Mouse (Mus musculus): ENCODE results near the gene Anks1b. TPM values are rescaled to one million over a fixed set of nuclear protein-coding genes. Genes with fewer than 3 reads are reported as not detected.

Anks1b gene
- total and polyA plus RNA-seq, 3 experiments = 0.11 TPM; not detected in 2

GRCm38 (mm10) chr10:90345394-90345793, 472.1 kb downstream of the Anks1b start:
- H3K27me3 ChIP-seq (ENCODE audit: insufficient read depth, low read length) = no peaks in the 10 kb centered on the region
- ATAC-seq (ENCODE audit: extremely low read depth, insufficient number of reproducible peaks, low FRiP score, poor library complexity, severe bottlenecking) = no peak
- no peaks in the 10 kb centered on the region for H3K4me1 ChIP-seq (ENCODE audit: insufficient read depth, low read depth, low read length)
- no peak for DNase-seq (ENCODE audit: low spot score)
- peaks cover 9% of the 10 kb centered on the region for H3K9me3 ChIP-seq (replicated peaks)
- TF ChIP-seq TAL1 (conservative IDR thresholded peaks at IDR 0.05; ENCODE audit: low read depth, low read length) (no peak), GATA1 (IDR thresholded peaks at IDR 0.05; ENCODE audit: borderline replicate concordance, low read length) (no peak), GATA2 (IDR thresholded peaks at IDR 0.05; ENCODE audit: borderline replicate concordance, low read depth, low read length) (no peak), CTCF (IDR thresholded peaks at IDR 0.05; ENCODE audit: low read depth, low read length) (no peak), POLR2AphosphoS5 (IDR thresholded peaks at IDR 0.05; ENCODE audit: insufficient replicate concordance, low read depth, low read length) (no peak)
- H3K4me3 ChIP-seq (ENCODE audit: low read depth, low read length) = no peak overlapping the region
- H3K36me3 ChIP-seq (replicated peaks) = no peaks in the 10 kb centered on the region

- Histone ChIP-seq H3K4me3 (ENCODE audit: low read depth, low read length) (no peak overlapping the region), H3K27me3 (ENCODE audit: insufficient read depth, low read length) (no peaks in the 10 kb centered on the region), H3K9me3 (replicated peaks) (peaks cover 9% of the 10 kb centered on the region), H3K4me1 (ENCODE audit: insufficient read depth, low read depth, low read length) (no peaks in the 10 kb centered on the region), H3K36me3 (replicated peaks) (no peaks in the 10 kb centered on the region)
- no peak for ATAC-seq (ENCODE audit: extremely low read depth, insufficient number of reproducible peaks, low FRiP score, poor library complexity, severe bottlenecking)
- no peak for DNase-seq (ENCODE audit: low spot score)
- TF ChIP-seq TAL1 (conservative IDR thresholded peaks at IDR 0.05; ENCODE audit: low read depth, low read length) = no peak
- TF ChIP-seq GATA1 (IDR thresholded peaks at IDR 0.05; ENCODE audit: borderline replicate concordance, low read length) = no peak
- no peak for TF ChIP-seq CTCF (IDR thresholded peaks at IDR 0.05; ENCODE audit: low read depth, low read length)
- no peak for TF ChIP-seq GATA2 (IDR thresholded peaks at IDR 0.05; ENCODE audit: borderline replicate concordance, low read depth, low read length)
- TF ChIP-seq POLR2AphosphoS5 (IDR thresholded peaks at IDR 0.05; ENCODE audit: insufficient replicate concordance, low read depth, low read length) = no peak
Observed at GRCm38 (mm10) chr10:90356258-90356657, 482.9 kb downstream of the Anks1b start.

DNA sequence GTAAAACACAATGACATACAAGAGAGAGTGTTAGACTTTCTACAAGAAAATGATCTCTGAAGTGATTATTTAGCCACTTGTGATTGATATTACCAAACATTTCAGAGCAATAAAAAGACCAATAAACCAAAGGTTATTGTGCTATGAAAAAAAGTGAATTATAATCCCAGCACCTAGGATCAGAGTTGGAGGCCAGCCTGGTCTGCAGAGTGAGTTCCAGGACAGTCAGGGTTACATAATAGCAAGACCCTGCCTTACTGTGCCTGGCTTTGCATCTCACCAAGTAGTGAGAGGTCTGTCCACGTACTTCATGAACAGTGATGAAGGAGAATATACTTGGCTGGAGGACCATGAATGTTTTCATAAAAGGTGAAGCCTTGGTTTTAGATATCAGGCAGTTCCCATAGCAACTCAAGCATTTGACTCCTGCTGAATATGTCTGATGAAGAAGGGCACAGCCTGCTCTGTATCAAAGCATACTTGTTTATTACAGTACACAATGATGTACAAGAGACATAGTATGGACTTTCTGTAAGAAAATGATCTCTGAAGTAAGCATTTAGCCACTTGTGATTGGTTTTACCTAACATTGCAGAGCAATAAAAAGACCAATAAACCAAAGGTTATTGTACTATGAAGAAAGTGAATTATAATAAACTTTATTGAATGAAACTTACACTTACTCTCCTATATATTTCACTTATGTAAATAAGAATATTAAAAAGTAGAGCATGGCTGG, 484.0 kb downstream of the Anks1b start:
- peaks cover 9% of the 10 kb centered on the region for H3K9me3 ChIP-seq (replicated peaks)
- no peak overlapping the region for H3K4me3 ChIP-seq (ENCODE audit: low read depth, low read length)
- H3K4me1 ChIP-seq (ENCODE audit: insufficient read depth, low read depth, low read length) = no peaks in the 10 kb centered on the region
- H3K27me3 ChIP-seq (ENCODE audit: insufficient read depth, low read length) = no peaks in the 10 kb centered on the region
- H3K36me3 ChIP-seq (replicated peaks) = no peaks in the 10 kb centered on the region
- ATAC-seq (ENCODE audit: extremely low read depth, insufficient number of reproducible peaks, low FRiP score, poor library complexity, severe bottlenecking) (no peak), DNase-seq (ENCODE audit: low spot score) (no peak)
- TF ChIP-seq GATA1 (IDR thresholded peaks at IDR 0.05; ENCODE audit: borderline replicate concordance, low read length) = no peak
- no peak for TF ChIP-seq TAL1 (conservative IDR thresholded peaks at IDR 0.05; ENCODE audit: low read depth, low read length)
- no peak for TF ChIP-seq CTCF (IDR thresholded peaks at IDR 0.05; ENCODE audit: low read depth, low read length)
- no peak for TF ChIP-seq POLR2AphosphoS5 (IDR thresholded peaks at IDR 0.05; ENCODE audit: insufficient replicate concordance, low read depth, low read length)
- no peak for TF ChIP-seq GATA2 (IDR thresholded peaks at IDR 0.05; ENCODE audit: borderline replicate concordance, low read depth, low read length)

- no peaks in the 10 kb centered on the region for H3K36me3 ChIP-seq (replicated peaks)
- ATAC-seq (ENCODE audit: extremely low read depth, insufficient number of reproducible peaks, low FRiP score, poor library complexity, severe bottlenecking) (no peak), DNase-seq (ENCODE audit: low spot score) (no peak)
- peaks cover 24% of the 10 kb centered on the region for H3K9me3 ChIP-seq (replicated peaks)
- H3K27me3 ChIP-seq (ENCODE audit: insufficient read depth, low read length) = no peaks in the 10 kb centered on the region
- TF ChIP-seq GATA2 (IDR thresholded peaks at IDR 0.05; ENCODE audit: borderline replicate concordance, low read depth, low read length) = no peak
- no peak for TF ChIP-seq TAL1 (conservative IDR thresholded peaks at IDR 0.05; ENCODE audit: low read depth, low read length)
- TF ChIP-seq POLR2AphosphoS5 (IDR thresholded peaks at IDR 0.05; ENCODE audit: insufficient replicate concordance, low read depth, low read length) = no peak
- TF ChIP-seq CTCF (IDR thresholded peaks at IDR 0.05; ENCODE audit: low read depth, low read length) = no peak
- TF ChIP-seq GATA1 (IDR thresholded peaks at IDR 0.05; ENCODE audit: borderline replicate concordance, low read length) = no peak
- H3K4me3 ChIP-seq (ENCODE audit: low read depth, low read length) = no peak overlapping the region
- H3K4me1 ChIP-seq (ENCODE audit: insufficient read depth, low read depth, low read length) = no peaks in the 10 kb centered on the region
Observed at GRCm38 (mm10) chr10:90369015-90369414, 495.7 kb downstream of the Anks1b start.

- Histone ChIP-seq H3K36me3 (replicated peaks) (no peaks in the 10 kb centered on the region), H3K4me3 (ENCODE audit: low read depth, low read length) (no peak overlapping the region), H3K27me3 (ENCODE audit: insufficient read depth, low read length) (no peaks in the 10 kb centered on the region), H3K4me1 (ENCODE audit: insufficient read depth, low read depth, low read length) (no peaks in the 10 kb centered on the region), H3K9me3 (replicated peaks) (peaks cover 18% of the 10 kb centered on the region)
- ATAC-seq (ENCODE audit: extremely low read depth, insufficient number of reproducible peaks, low FRiP score, poor library complexity, severe bottlenecking) (no peak), DNase-seq (ENCODE audit: low spot score) (no peak)
- TF ChIP-seq GATA2 (IDR thresholded peaks at IDR 0.05; ENCODE audit: borderline replicate concordance, low read depth, low read length) (no peak), POLR2AphosphoS5 (IDR thresholded peaks at IDR 0.05; ENCODE audit: insufficient replicate concordance, low read depth, low read length) (no peak), GATA1 (IDR thresholded peaks at IDR 0.05; ENCODE audit: borderline replicate concordance, low read length) (no peak), TAL1 (conservative IDR thresholded peaks at IDR 0.05; ENCODE audit: low read depth, low read length) (no peak), CTCF (IDR thresholded peaks at IDR 0.05; ENCODE audit: low read depth, low read length) (no peak)
Observed at GRCm38 (mm10) chr10:90370751-90371150, 497.4 kb downstream of the Anks1b start.

DNA sequence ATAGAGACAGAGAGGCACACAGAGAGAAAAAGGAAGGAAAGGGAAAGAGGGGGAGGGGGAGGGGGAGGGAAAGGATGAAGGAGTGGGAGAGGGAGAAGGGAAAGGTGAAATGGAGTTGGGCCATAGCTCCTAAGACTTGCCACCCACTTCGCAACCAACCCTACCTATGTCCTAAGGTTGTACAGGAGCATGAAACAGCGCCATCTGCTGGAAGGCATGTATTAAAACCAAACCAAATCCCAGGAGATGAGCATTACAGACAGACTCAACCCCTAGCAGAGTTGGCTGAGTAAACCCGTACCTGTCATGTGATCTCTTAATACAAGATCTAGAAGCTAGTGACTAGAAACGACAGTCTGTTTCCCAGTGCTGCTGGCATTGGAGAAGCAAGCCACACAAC, 500.2 kb downstream of the Anks1b start:
- DNase-seq (ENCODE audit: low spot score) = no peak
- no peak for ATAC-seq (ENCODE audit: extremely low read depth, insufficient number of reproducible peaks, low FRiP score, poor library complexity, severe bottlenecking)
- Histone ChIP-seq H3K4me1 (ENCODE audit: insufficient read depth, low read depth, low read length) (no peaks in the 10 kb centered on the region), H3K27me3 (ENCODE audit: insufficient read depth, low read length) (no peaks in the 10 kb centered on the region), H3K36me3 (replicated peaks) (no peaks in the 10 kb centered on the region), H3K4me3 (ENCODE audit: low read depth, low read length) (no peak overlapping the region), H3K9me3 (replicated peaks) (peaks cover 18% of the 10 kb centered on the region)
- TF ChIP-seq POLR2AphosphoS5 (IDR thresholded peaks at IDR 0.05; ENCODE audit: insufficient replicate concordance, low read depth, low read length) (no peak), TAL1 (conservative IDR thresholded peaks at IDR 0.05; ENCODE audit: low read depth, low read length) (no peak), CTCF (IDR thresholded peaks at IDR 0.05; ENCODE audit: low read depth, low read length) (no peak), GATA1 (IDR thresholded peaks at IDR 0.05; ENCODE audit: borderline replicate concordance, low read length) (no peak), GATA2 (IDR thresholded peaks at IDR 0.05; ENCODE audit: borderline replicate concordance, low read depth, low read length) (no peak)

Data from G1E (cell line).